Mouse (Mus musculus): ENCODE measurements around the gene Rfng.

DNA sequence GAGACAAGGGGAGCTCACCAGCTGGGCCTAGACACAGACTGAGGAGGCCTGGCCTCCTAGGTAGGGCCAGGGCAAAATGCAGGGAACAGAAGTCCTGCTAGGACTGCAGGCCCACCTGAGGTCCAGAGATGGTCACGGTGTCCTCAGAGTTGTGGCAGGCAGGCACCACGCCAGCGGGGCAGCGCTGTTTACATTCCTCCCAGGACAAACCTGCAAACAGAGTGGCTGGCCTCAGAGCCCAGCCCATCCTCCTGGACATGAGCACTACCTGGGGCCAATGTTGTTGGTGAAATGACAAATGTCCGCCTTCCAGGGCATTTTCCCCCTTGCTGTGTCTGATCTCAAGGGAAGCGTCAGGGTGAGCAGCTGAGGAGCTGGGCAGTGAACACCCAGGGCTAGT is 33.4 kb upstream of the Rfng start:
- no peak for TF ChIP-seq CTCF (IDR thresholded peaks at IDR 0.05; ENCODE audit: low read depth)
- TF ChIP-seq EP300 (IDR thresholded peaks at IDR 0.05; ENCODE audit: low read depth): no peak

All from liver, postnatal 0 days (tissue).